Mouse (Mus musculus) gastrocnemius, adult 2 months (tissue): ENCODE data around the gene Arid1b. TPM values are rescaled to one million over a fixed set of nuclear protein-coding genes. Genes with fewer than 3 reads are reported as not detected.

ENCODE experiments used
- DNase-seq: peaks from one replicate; pipeline ENCODE4 v3.0.0; 2022
- H3K27ac ChIP-seq: fragments of 200-600 bp; 2 replicates; pipeline ENCODE4 v1.8.1; 2022; ENCODE audit warnings: mild to moderate bottlenecking
- H3K4me3 ChIP-seq: fragments of 200-600 bp; 2 replicates; pipeline ENCODE4 v1.8.1; 2022; ENCODE audit warnings: mild to moderate bottlenecking, moderate library complexity
- CTCF ChIP-seq: fragments of 200-600 bp; IDR thresholded peaks from 2 replicates; pipeline ENCODE4 v1.8.1; 2022; ENCODE audit warnings: antibody characterized with exemption, mild to moderate bottlenecking, moderate library complexity
- intact Hi-C: fragments of 180-260 bp; cut with DNase I; formaldehyde crosslinking; loops from one replicate; pipeline ENCODE4 v1.15.1; 2025
- total RNA-seq, 2 experiments: library from RNA; stranded (reverse); gene quantifications; 2 replicates each; pipeline ENCODE4 v1.2.3; 2021

The Arid1b gene
- total RNA-seq, 2 experiments from 2014 or later: 35.1 to 35.6 TPM

GRCm38 (mm10) chr17:4972261-4972660 lies 21.9 kb upstream of the Arid1b start:
- intact Hi-C loops: no loop called here
- TF ChIP-seq CTCF: no peak
- Histone ChIP-seq H3K27ac (no peak overlapping the region), H3K4me3 (no peak overlapping the region)
- DNase-seq: no peak

DNA sequence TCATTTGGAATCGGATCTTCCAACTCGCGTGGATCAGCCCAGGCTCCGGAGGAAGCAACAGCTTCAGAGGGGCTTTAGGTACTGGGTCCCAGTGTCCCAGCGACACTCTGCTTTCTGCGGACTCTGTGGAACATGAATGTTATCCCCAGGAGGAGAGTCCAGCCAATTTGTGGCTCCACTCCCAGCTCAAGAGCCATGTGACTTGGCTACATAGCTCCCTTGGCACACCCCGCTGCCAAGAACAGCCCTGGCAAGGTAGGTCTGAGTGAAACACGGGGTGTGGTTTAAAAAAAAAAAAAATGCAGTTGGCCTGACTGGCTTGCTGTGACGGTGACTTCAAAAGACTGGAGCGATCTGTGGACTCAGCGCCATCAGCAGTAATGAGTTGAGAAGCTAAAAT lies 19.4 kb upstream of the Arid1b start:
- peak; percentile 95 for DNase-seq
- intact Hi-C loops: loop anchor here (1.0 to 5.0 kb wide), 3 partner anchors 20 to 197 kb away; partner anchors contain the start of gene Arid1b
- H3K4me3 ChIP-seq: peak overlapping the region; percentile 48
- TF ChIP-seq CTCF: no peak
- H3K27ac ChIP-seq: peak overlapping the region; percentile 81

DNA sequence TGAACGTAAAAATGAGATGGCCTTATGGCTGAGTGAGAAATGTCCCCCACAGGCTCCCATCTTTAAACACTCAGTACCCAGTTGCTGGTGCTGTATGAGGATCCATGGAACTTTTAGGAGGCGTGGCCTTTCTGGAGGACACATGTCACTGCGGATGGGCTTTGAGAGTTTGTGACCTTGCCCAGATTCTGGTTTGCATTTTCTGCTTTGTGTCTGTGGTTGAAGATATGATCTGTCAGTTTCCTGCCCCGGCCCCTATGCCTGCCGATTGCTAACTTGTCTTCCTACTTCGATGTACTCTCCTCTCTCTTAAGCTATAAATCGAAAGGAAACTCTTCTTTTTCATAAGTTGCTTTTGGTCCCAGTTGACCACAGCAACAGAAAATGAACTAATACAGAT lies 14.0 kb upstream of the Arid1b start:
- no peak for DNase-seq
- intact Hi-C loops: no loop called here
- Histone ChIP-seq H3K27ac (no peak overlapping the region), H3K4me3 (no peak overlapping the region)
- no peak for TF ChIP-seq CTCF

DNA sequence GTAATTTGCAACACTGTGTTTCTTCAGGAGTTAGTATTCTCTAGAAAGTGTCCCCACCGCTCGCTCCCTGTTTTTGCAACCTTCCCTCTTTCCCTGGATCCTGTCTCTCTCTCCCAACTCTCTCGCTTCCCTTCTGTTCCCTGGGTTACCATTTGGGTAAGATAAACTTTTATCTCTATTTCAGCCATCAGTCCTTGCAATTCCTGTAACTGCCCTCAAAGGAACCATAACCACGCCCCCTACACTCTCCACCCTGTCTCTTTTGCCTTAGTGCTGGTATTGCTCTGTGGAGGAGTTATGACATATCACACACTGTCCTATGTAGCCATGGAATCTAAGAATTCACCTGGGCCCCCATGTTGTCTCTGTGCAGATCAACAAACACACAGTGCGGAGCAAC lies 11.3 kb upstream of the Arid1b start:
- no peak for TF ChIP-seq CTCF
- H3K27ac ChIP-seq: no peak overlapping the region
- no peak for DNase-seq
- H3K4me3 ChIP-seq: no peak overlapping the region
- intact Hi-C loops: no loop called here

- DNase-seq: no peak
- no peak for TF ChIP-seq CTCF
- Histone ChIP-seq H3K4me3 (no peak overlapping the region), H3K27ac (no peak overlapping the region)
- intact Hi-C loops: no loop called here
These were observed 9.4 kb upstream of the Arid1b start for GRCm38 (mm10) chr17:4984691-4985090.

- intact Hi-C loops: loop anchor here (5.0 to 10.0 kb wide), 3 partner anchors 44 to 376 kb away; no protein-coding TSS in a partner anchor
- no peak overlapping the region for H3K4me3 ChIP-seq
- no peak for DNase-seq
- no peak overlapping the region for H3K27ac ChIP-seq
- TF ChIP-seq CTCF: no peak
These were observed 3.1 kb upstream of the Arid1b start for GRCm38 (mm10) chr17:4990911-4991560.

GRCm38 (mm10) chr17:4991600-4991999 lies 2.5 kb upstream of the Arid1b start:
- intact Hi-C loops: loop anchor here (5.0 to 10.0 kb wide), 3 partner anchors 44 to 377 kb away; no protein-coding TSS in a partner anchor
- Histone ChIP-seq H3K27ac (no peak overlapping the region), H3K4me3 (no peak overlapping the region)
- no peak for DNase-seq
- no peak for TF ChIP-seq CTCF

DNA sequence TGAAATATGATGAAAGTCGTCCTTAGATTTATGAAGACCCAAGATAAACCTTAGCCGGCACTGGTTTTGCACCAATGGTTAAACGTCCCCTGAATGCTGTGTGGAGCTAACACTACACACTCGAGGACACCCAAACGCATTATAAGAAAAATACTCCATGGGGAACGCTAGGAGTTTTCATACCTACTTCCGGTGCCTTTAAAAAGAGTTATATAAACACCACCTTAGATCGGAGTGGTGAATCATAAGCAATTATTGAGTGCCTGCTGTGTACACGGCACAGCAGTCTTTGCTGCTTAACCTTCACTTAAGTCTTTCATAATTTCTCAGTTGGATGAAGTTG lies 664 bp upstream of the Arid1b start:
- H3K27ac ChIP-seq: peak overlapping the region; percentile 99
- intact Hi-C loops: loop anchor here (5.0 to 10.0 kb wide), 3 partner anchors 46 to 379 kb away; no protein-coding TSS in a partner anchor
- peak overlapping the region; percentile 94 for H3K4me3 ChIP-seq
- TF ChIP-seq CTCF: no peak
- no peak for DNase-seq

DNA sequence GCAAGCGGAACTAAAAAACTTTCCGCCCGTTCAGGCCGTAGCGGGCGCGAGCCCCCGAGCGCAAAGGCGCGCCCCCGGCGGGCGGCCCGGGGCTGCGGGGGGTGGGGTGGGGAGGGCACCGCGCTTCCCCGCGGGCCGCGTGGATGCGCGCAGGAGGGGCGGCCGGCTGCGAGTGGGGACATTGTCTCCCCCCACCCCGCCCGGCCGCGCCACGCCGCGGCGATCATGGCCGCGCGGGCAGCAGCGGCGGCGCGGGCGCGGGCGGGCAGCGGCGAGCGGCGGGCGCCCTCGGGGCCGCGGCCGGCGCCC lies 326 bp downstream of the Arid1b start:
- no peak for TF ChIP-seq CTCF
- DNase-seq: peak; percentile 75
- intact Hi-C loops: loop anchor here (1.0 to 10.0 kb wide), 5 partner anchors 19 to 380 kb away; no protein-coding TSS in a partner anchor
- peak overlapping the region; percentile 94 for H3K4me3 ChIP-seq
- peak overlapping the region; percentile 99 for H3K27ac ChIP-seq

GRCm38 (mm10) chr17:4994813-4995560 lies 855 bp downstream of the Arid1b start:
- no peak for TF ChIP-seq CTCF
- peak overlapping the region; percentile 99 for H3K27ac ChIP-seq
- DNase-seq: peak; percentile 84
- H3K4me3 ChIP-seq: peak overlapping the region; percentile 94
- intact Hi-C loops: loop anchor here (1.0 to 10.0 kb wide), 5 partner anchors 20 to 380 kb away; no protein-coding TSS in a partner anchor

DNA sequence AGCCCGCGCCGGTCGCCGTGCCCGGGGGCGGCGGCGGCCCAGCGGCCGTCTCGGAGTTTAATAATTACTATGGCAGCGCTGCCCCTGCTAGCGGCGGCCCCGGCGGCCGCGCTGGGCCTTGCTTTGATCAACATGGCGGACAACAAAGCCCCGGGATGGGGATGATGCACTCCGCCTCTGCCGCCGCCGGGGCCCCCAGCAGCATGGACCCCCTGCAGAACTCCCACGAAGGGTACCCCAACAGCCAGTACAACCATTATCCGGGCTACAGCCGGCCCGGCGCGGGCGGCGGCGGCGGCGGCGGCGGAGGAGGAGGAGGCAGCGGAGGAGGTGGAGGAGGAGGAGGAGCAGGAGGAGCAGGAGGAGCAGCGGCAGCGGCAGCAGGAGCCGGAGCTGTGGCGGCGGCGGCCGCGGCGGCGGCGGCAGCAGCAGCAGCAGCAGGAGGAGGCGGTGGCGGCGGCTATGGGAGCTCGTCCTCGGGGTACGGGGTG lies 1.5 kb downstream of the Arid1b start:
- no peak for TF ChIP-seq CTCF
- DNase-seq: peak; percentile 87
- Histone ChIP-seq H3K4me3 (peak overlapping the region; percentile 94), H3K27ac (peak overlapping the region; percentile 99)
- intact Hi-C loops: loop anchor here (2.0 to 10.0 kb wide), 2 partner anchors 193 to 381 kb away; no protein-coding TSS in a partner anchor

DNA sequence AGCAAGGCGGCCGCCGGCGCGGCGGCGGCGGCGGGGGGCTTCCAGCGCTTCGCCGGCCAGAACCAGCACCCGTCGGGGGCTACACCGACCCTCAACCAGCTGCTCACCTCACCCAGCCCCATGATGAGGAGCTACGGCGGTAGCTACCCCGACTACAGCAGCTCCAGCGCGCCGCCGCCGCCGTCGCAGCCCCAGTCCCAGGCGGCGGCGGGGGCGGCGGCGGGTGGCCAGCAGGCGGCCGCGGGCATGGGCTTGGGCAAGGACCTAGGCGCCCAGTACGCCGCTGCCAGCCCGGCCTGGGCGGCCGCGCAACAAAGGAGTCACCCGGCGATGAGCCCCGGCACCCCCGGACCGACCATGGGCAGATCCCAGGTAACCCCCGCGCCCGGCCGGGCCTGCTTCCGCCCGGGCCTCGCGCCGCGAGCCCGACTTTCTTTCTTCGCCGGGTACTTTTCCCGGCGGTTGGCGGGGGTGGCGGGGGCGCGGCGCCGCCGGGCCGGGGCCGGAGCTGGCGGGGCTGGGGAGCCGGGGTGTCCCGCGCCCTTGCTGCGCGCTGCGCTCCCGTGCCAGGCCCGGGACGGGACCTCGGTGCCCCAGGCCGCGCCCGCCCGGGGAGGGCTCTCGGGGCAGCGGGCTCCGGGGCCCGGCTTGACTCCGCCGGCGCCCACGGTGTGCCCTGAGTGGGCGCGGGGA lies 2.1 kb downstream of the Arid1b start:
- peak; percentile 48 for TF ChIP-seq CTCF
- Histone ChIP-seq H3K27ac (peak overlapping the region; percentile 99), H3K4me3 (peak overlapping the region; percentile 94)
- intact Hi-C loops: loop anchor here (2.0 to 10.0 kb wide), 2 partner anchors 193 to 381 kb away; no protein-coding TSS in a partner anchor
- DNase-seq: peak; percentile 84
